Mouse (Mus musculus): ENCODE data around the gene Map2k5.

Map2k5 gene

DNA sequence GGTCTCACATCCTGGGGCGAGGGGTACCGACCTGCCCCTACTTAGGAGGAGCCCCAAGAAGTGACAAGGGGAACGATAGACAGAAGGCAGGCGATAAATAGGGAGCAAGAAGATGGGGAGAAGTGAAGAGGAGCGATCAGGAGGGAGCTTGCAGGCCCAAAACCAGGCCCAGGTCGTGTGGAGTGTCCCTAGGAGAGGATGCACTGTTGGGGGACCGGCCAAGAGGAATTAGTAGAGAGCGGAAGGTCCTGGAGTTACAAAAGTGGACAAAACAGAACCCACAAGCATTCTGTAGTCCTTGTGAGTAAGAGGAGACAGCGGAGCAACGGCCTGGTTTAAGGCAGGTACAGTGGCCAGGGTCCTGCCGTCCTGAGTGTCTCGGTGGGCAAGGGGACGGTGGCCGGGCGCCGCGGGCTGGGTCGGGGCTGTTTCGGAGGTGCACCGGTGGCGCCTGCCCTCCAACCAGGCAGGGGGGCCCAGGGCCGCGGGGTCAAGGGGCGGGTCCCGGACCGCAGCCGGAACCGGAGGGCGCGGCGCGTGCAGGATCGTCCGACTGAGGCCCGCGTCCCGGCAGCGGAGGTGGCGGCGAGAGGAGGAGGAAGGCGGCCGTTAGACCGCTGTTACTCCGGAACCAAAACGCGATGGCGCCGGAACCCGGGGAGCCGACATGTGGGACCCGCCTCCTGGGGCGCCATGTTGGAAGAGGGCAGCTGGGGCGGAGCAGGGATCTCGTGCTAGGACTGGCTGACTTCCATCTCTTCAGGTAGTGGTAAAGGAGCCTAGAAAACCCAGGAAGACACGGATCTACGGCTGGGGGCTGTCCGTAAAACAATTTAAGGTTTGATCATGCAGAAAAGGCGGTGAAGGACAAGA lies at the start of gene Map2k5:
Gene Map2k5, minus strand, starts transcription at position 633 of the 873 bp plus-strand sequence.
- DNase-seq (ENCODE audit: low spot score in 2 of 2) = peak; percentile 91 to 93

DNA sequence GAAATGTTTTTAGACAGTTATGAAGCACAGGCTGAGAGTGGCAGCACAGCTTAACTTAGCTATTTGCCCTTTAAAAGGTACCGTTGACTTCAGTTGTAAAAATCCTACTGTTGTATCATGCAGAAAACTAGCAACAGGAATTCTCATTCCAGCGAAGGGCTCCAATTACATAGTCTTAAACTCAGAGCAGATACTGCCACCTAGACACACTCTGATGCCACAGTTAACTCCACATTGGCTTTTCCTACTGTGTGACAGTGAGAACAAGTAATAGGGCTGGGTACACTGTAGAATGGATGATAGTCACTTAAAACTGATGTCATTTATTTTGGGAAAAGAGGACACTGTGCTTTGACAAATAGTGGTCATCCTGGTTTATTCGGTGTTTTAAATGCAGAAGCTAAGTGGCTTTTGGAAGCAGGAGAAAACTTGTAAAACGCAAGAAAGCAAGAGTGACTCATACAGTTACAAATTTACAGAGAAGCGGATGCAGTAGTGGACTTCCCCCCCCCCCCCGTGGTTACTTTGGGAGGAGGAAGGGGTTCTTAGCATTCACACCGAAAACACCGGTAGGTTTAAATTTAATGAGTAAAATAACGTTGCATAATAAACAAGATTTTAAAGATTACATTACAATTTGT lies 43.5 kb upstream of the Map2k5 start:
- DNase-seq (ENCODE audit: low spot score in 2 of 2) = peak in 1 of 2 experiments; percentile 16

DNA sequence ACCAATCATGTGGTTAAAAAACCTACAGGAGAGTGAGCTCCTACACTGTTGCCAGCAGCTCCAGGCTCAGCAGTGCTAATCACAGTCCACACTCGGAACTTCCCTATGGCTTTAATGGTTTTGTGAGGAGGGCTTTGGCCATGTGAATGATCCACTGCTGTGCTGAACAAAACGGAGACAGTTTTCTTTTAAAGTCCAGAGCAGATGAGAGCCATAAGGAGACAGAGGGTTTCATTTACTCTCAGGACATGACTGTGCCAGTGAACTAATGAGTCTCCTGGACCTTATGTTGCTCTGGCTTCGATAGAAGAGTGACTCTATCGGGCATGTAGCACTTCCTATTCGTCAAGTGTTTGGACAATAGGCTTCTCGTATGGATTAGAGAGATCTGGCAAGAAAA lies 42.7 kb upstream of the Map2k5 start:
- no peak for DNase-seq (ENCODE audit: low spot score in 2 of 2)

DNA sequence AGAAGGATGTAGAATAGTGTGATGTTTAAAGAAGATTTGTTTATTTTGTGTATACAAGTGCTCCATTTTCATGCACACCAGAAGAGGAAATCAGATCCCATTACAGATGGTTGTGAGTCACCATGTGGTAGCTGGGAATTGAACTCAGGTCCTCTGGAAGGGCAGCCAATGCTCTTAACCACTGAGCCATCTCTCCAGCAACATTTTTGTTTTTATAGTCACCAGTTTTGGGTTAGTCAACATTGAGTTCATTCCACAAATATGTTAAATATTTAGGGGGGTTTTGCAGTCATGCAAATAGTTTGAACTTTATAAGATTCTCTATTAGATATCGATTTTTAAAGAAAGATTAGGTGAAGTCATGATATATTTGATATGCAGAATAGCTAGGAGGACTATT lies 22.5 kb upstream of the Map2k5 start:
- DNase-seq (ENCODE audit: low spot score in 2 of 2) = no peak

DNA sequence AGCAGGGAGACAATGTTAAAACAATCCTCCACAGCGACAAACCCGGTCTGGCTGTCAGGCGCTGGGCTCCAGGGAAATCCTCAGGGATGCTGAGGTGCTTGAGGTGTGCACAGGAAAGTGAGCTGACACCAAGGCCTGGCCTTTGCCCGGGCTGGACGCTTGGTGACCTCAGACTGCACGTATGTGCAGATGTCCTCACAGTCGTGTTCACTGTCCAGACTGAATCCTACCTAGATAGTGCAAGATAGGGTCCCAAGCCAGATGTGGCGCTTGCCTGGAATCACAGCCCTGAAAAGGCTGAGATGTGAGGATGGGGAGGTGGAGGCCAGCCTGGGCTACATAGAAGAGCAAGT lies 21.7 kb upstream of the Map2k5 start:
- DNase-seq (ENCODE audit: low spot score in 2 of 2) = no peak

DNA sequence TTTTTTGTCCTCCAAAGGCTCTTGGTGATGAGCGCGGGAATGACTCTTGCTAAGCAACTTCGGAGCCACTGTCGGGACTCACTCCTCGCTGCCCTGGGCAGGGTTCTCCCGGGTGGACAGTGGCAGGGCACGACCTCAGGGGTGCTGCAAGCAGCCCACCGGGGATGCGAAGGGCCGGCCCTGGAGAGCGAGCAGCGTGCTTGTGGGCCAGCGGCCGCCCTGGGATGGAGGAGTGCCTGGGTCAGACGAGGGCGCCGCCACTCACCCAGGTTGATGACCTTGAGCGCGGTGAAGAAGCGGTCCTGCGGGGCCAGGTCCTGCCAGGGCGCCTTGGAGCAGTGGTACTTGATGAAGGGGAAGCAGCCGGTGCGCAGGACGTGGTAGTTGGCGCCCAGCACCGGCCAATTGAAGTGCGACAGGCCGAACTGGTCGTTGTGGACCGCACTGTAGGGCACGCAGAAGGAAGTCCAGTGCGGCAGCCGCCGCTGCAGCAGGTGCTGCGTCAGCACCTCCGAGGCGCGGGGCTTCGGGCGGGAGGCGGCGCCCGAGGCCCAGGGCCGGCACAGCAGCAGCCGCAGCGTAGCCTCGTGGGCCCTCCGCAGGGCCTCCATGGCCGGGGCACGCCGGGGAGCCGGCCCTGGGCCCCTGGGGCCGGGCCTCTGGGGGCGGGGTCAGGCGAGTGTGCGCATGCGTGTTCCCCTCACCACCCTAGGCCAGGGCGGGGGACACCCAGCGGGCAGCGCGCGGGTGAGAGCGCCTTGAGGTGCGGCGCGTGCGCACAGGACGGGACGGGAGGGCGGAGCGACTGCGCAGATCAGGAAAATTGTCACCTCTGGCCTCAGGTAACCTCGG lies 21.1 kb upstream of the Map2k5 start, which contains the start of gene 2300009A05Rik:
Gene 2300009A05Rik, minus strand, starts transcription at position 636 of the 852 bp plus-strand sequence.
- peak; percentile 92 to 94 for DNase-seq (ENCODE audit: low spot score in 2 of 2)

DNA sequence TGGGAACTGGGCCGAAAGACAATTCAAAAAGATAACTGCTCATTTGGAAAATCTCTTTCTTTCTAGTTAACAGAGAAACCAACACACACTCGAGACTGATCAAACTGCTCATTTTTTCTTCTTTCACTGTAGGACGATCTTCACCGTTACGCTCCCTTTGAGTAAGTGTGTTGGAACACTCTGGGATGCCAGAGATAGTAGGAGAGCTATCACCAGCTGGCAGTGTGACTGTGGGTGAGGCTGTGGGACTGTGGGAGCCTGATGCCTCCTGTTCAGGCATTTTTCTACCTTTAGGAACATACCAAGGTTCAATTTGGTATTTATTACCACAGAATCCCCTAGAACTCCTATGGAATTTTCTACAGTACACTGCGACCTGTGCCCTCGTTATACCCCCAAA lies 17.9 kb upstream of the Map2k5 start:
- peak; percentile 28 to 55 for DNase-seq (ENCODE audit: low spot score in 2 of 2)

DNA sequence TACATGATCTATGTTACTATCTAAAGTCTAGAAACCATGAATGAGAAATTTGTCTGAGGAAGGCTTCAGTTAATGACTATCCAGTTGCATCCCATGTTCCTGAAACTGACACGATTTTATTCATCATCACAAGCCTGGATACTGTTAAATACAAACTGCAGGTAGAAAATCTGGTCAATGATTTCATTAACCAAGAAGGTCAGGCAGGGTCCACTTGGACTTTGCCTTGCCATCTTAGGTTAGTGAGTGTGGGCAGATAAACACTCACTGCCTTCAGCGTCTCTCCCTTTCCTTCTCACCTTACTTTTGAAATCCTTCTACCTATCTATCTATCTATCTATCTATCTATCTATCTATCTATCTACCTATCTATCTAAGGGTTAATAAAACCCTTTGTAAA lies 13.6 kb upstream of the Map2k5 start:
- no peak for DNase-seq (ENCODE audit: low spot score in 2 of 2)

DNA sequence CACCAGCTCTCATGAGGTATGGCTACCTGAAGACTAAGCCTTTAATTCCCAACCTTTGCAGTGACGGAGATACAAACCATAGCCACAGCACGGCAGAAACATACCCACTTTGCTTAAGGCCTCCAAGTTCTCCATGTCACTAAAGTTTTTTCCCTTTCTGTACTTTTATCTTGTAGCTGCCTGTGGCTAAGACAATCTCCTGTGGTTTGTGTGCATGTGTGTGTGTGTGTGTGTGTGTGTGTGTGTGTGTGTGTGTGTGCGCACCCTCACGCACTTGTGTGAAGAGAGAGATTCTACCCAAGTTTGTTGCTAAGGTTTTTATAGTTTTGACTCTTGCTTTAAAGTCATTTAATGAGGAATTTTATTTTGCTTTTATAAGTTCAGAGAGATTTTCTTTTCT lies 5.1 kb upstream of the Map2k5 start:
- no peak for DNase-seq (ENCODE audit: low spot score in 2 of 2)

DNA sequence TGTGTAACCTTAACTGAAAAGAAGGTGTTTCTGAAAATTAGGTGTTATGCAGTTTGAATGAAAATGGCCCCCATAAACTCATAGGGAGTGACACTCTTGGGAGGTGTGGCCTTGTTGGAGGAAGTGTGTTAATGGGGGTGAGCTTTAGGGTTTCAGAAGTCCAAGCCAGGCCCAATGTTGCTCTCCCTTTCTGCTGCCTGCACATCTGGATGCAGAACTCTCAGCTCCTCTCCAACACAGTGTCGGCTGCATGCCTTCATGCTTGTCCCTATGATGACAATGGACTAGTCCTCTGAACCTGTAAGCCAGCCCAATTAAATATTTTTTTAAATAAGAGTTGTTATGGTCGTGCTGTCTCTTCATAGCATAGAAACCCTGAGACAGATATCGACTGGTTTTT lies 2.6 kb upstream of the Map2k5 start:
- no peak for DNase-seq (ENCODE audit: low spot score in 2 of 2)

DNA sequence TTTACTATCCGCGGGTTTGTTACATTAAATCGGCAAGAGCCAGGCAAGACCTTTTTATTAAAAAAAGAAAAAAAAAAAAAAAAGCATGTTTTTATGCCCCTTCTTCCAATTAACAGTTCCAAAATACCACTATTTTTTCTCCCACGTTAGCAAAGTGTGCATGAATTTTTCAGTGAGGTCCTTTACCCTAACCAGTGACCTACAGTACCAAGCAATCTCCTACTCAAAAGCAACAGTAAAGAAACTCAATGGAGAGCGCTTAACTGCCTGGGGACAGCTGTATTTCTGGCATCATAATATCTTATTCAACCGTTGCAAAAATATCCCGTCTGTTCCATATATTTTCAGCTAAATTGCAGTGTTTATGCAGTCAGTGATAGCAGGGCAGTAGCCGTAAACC lies 472 bp upstream of the Map2k5 start:
- DNase-seq (ENCODE audit: low spot score in 2 of 2) = no peak

DNA sequence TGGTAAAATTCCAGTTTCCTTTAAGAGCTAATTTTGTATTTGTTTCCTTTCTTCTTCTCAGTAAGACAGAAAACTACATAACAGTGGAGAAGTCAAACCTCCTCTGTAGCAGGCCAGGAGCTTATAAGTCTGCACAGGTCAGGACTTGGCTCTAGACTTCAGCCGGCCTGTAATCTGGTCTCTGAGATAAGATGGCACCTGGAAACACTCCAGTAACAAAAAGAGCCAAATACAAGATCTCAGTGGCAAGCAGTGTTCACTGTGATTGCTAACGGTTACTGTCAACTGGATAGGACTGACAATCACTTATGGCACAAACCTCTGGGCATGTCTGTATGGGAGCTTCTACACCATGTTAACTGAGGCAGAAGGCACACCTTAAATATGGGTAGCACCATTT lies 4.4 kb downstream of the Map2k5 start:
- no peak for DNase-seq (ENCODE audit: low spot score in 2 of 2)

DNA sequence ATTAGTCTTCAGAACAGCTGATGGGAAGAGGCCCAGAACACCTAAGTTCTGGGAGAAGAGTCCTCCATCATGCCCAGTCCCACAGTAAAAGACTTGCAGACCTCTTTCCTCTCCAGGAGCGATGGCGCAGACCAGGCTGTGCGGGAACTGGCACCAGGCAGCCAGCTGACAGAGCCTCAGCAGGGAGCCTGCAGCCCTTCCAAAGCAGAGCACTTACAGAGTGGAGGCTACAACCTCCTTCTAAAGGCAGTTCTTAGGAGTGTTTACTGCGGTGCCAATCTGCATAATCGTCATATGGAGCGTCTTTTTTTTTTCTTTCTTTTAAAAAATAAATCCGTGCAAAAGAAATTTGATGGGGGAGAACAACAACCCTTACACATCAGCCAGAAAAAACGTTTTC lies 5.2 kb downstream of the Map2k5 start:
- no peak for DNase-seq (ENCODE audit: low spot score in 2 of 2)

DNA sequence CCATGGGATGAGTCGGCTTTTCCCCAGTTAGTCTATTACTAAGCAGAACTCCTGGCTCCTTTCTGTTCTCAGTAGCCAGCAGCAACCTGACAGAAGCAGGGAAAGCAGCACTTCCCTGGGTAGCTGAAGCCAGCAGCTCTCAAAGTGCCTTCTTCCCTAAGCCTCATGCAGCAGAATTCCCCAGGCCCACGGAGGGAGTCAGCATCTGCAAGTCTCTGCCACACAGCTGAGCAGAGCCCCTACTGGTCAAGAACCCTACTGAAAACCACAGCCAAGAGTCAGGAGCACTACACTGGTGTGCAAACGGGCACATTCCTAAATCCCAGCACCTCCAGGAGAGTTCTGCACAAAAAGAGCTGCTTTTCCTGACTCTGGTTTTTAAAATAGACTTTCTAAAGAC lies 17.3 kb downstream of the Map2k5 start:
- no peak for DNase-seq (ENCODE audit: low spot score in 2 of 2)

DNA sequence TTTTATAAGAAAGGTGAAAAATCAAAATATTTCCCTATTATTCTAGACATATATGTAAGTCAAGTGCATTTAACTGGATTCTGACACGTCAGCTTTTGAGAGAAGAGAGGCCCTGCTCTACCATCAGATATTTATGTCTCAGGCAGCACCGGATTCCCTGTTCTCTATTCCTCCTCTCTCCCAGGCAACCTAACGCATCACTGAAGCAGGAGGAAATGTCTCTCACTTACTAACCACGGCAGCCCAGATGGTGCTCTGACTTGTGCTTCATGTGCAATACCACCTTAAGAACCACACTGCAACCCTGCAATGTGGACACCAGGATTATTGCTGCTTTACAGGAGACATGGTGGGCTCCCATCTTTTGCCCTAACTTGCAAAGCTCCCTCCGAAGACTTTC lies 18.7 kb downstream of the Map2k5 start:
- DNase-seq (ENCODE audit: low spot score in 2 of 2) = peak in 1 of 2 experiments; percentile 34

DNA sequence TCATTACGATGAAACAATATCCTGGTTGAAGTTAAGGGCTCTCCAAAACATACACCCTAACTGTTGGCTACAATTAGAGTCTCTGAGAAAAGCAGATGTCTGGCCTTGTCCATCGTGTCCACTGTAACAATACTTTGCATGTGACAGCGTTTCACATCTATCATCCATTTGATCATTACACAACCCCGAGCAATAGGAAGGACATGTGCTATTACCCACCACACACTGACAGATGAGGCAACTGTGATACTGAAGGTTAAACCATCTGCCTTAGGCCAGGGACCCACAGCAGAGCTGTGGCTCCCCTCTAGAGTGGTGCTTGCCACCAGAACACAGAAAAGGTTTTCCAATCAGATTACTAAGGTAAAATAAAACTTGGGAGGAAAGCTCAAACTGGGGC lies 21.0 kb downstream of the Map2k5 start:
- no peak for DNase-seq (ENCODE audit: low spot score in 2 of 2)

DNA sequence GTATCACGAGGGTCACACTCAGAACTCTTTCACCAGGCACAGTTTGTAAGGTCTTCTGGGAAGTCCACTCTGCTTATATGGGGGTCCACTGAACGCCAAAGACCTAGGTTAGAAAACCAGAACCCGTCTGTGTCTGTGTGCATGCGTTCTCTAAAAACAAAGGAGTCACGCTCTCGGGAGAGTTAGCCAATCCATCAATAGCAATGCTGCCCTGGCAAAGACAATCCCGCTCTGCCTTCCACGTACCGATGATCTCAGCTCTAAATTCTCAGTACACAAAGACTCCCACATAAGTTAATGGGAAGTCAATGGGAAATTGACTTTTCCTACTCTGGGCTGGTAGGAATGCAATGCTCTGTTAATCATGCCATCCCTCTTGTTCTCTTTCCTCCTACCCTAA lies 21.4 kb downstream of the Map2k5 start:
- no peak for DNase-seq (ENCODE audit: low spot score in 2 of 2)

DNA sequence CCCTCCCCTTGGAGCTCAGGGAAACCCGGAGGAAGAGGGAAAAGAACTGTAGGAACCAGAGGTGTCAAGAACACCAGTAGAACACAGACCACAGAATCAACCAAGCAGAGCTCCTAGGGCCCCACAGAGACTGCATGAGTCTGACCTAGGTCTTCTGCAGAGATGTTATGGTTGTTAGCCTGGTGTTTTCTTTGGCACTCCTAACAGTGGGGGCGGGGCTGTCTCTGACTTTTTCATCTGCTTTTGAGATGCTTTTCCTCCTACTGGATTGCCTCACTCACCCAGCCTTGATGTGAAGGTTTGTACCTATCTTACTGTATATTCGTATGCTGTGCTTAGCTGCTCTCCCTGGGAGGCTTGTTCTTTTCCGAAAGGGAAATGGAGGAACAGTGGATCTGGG lies 23.5 kb downstream of the Map2k5 start:
- no peak for DNase-seq (ENCODE audit: low spot score in 2 of 2)

DNA sequence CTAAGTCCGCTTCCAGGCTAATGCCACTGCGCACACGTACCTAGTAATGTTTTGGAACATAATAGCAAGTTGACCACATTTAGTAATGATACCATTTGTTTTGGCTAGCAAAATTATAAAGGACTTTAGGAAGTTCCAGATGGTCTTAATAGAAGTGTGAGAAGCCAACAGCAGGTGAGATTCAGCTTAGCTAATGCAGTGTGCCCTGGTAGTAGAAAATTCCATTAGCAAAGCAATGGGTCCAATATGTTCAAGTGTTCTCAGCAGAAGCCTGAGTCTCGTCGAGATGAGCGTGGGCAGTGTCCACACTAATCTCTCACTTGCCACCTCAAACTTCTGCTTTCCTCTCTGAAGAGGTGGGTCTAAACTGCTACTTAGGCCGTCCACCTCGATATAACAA lies 27.7 kb downstream of the Map2k5 start:
- DNase-seq (ENCODE audit: low spot score in 2 of 2) = no peak

DNA sequence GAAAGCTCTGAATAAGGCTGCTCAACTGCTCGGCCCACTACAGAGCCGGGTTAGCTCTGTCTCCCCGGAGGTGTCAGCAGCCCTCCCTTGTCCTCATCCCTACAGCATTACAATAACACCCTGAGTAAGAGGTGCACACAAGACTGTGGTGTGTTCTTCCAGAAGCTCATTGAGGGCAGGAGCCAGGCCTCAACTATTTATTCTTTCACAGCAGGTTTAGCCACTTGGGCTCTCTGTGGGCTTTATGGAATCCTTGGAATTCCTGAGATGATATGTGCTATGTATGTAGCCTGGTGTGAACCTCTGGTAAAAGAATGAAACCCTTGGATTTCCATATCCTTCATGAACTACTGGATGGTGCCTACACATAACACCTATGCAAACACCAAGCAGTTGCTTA lies 28.5 kb downstream of the Map2k5 start:
- no peak for DNase-seq (ENCODE audit: low spot score in 2 of 2)

DNA sequence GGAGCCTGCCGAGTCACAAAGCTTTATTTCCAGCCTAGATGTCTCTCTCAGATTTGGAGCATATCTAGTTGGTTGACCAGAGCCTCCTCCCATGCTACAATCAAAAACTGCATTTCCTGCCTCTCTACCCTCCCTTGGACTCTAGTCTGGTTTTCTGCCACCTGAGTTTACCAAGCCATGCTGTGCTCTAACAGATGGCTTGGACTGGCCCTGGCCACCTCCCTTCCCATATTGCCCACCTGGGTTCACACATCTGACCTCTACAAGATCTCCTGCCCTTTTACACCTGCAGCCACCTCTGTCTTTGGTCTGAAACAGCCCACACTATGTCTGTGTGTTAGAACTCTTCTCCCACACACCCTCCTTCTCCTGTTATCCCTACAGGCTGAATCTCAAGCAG lies 29.6 kb downstream of the Map2k5 start:
- DNase-seq (ENCODE audit: low spot score in 2 of 2) = no peak

DNA sequence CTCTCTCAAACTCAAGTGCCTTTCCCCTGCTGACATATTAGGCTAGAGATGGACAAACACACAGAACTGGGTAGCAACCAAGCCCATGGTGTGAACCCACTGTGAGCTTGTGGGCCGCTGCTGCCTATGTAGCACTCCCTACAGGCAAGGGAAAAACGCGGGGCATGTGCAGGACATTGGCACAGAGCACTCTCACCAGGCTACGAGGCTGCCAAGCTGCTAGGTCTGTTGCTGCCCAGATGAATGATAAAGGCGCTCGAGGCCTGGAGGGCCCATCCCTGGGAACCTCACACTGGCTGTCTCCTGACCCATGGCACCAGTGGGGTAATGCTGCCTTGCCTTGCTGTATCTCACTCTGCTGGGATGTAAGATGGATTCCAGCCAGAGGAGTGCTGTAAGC lies 31.7 kb downstream of the Map2k5 start:
- DNase-seq (ENCODE audit: low spot score in 2 of 2) = no peak
